Mouse (Mus musculus) frontal cortex, postnatal 36 days (tissue): ENCODE results near the gene 1700056E22Rik.

Experiments
- DNase-seq, 2 experiments: peaks; one replicate each; pipeline ENCODE4 v3.0.0; 2022; ENCODE audit warnings: low spot score in 2 of 2

1700056E22Rik gene

DNA sequence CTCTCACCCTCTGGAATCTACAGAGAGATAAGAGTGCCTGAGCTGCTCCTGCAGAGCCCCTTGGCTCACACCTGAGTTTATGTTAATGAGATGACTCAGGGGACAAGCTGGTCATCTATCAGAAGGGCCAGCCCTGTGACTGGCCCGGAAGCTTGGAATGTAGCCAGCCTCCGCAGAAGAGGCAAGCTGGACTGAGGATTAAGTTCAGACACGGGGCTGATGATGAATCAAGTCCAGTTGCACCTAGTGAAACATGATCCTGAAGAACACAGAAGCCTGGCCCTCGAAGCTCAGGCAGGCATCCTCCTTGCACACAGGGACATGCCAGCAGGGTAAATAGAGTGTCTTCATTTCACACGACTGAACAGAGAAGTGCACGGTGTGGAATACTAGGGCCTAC, 17.7 kb upstream of the 1700056E22Rik start:
- DNase-seq = no peak

DNA sequence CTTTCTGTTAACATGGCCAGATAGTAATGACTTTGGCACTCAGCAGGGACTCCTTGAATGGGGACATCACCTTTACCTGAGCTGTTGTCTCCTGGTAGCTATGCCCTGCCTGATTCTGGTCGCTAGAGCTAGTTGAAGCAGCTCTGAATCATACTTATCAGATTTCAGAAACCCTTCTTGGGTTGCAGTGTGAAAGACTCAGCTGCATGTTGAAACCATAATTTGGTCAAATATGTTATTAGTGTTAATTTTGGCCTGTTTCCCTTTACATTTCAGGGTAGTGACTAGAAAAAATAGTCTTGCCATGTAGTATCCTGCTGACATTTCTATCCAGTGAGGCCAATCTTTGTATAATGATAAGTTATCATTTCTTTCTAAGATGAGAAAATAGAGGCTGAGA, 17.2 kb upstream of the 1700056E22Rik start:
- DNase-seq = no peak

DNA sequence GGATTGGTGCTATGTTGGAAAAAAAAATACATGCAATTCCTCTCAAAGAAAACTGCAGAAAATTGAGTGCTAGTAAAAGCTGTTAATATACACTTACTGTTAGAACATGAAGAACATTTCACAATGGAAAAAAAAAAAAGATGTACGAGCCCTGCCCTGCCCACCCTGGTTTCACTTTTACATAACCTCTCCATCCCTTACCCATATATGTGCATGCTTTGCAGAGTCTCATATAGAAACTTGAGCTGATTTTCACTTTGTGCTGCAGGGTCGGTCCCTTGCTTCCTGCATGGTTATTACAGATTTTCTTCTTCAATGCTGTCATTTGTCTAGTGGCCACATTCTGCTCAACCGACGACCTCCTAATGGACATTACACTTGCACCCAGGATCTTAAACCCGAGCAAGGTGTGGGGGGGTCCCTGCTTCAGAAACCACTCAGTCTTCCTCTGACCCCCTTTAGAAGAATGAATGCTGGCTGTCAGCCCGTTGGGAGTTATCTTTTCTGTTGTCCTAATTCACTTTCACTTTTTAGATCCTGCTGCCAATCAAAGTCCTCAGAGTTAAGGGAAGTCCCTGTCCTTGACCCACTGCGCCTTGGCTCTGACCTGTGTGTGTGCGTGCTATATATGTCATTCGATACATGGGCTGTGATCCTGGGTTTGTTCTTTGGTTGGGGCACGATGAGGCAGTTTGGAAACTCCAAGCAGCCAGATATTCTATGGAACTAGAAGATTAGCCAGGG, 14.7 kb upstream of the 1700056E22Rik start:
- DNase-seq = no peak

DNA sequence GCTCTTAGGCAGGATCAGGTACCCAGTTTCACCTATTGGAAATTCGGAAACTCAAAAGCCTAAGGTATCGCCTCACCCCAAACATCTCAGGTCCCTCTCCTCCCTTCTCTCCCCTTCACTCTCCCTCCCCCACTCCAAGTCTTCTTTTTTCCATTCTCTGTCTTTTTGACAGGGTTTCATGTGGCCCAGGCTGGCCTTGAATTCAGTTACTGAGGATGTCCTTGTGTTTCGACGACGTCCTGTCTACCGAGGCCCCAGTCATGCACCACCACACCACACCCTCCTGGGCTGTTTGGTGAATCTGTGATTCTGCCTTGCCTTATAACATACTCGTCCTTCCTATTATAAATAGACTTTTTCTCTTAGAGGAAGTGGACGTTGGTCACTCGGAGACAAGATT, 13.7 kb upstream of the 1700056E22Rik start:
- no peak for DNase-seq

DNA sequence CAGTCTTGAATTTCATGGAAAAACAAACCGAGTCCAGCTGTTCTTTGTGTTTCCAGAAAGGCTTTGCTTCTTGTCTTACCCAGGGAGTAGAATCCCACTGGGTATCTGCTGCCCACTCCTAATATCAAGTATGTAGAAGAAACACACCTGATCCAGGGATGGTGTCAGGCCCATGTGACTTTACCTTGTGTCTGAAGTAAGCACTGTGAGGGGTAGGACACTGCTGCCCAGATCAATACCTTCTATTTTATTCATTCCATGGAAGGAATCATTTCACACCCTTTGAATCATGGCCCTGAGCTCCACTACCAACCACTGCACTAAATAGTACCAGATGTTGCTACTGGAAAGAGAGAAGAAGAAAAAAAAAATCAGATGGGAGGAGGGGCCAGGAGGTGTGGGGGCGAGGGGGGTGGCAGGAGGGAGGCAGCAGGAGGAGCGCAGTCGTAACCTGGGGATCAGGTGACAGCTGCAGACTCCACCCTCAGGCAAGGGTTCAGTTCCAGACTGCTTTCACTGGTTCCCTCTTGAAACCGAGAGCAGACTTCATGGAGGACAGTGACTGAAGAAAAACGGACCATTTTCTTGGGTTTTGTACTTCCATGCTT, 12.1 kb upstream of the 1700056E22Rik start:
- no peak for DNase-seq

DNA sequence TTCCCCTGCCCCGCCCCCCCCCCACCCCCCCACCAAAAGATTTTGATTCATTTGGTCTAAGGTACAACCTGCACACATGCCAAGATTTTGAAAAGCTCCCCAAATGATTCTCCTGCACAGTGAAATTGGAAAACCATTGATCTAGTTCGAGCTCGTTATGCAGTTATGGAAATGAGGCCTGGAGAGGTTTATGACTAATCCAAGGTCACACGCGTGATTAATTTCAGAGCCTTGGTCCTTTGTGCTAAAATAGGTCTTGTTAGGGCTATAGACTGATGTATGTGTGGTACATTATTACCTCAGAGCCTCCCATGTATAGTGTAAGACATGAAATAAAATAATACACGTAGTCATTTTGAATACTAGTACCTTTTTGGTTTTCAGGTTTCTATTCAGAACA, 9.3 kb upstream of the 1700056E22Rik start:
- no peak for DNase-seq

DNA sequence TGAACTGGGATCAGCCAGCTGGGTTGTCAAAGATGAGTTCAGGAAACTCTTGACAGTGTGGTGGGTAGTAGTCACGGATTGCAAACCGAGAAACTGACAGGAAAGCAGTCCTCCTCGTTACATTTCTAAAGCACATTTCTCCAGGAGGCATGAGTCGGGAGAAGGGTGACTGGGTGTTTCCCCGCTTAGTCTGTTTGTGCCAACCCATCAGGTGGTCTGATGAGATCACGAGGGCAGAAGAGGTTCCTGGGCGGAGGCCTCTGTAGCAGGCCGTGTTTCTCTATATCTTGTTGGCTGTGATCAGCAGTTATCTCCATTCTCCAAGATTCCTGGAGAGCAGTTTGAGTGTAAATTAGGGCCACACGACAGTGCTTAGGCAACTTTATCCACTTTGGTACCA, 8.6 kb upstream of the 1700056E22Rik start:
- DNase-seq = no peak

- DNase-seq = no peak
Observed at GRCm38 (mm10) chr1:184041778-184042573, 7.9 kb upstream of the 1700056E22Rik start.

DNA sequence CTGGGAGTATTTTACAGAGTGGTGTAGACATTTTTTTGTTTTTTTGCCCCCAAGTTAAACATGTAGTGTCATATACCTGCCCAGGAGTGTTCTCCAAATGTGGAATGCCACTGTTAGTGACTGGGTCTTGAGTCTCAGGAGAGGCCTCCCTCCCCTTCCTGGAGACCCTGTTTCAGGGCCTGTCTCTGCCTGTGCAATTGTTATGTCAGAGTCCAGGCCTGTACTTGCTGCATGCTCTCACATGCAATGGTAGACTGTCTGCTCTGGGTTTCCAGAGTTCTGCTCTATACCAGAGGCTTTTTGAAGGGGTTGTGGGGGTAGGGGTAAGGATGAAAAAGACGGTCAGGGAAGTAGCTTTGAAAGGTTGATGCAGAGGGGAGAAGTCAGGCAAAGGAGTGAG, 6.8 kb upstream of the 1700056E22Rik start:
- DNase-seq = no peak

GRCm38 (mm10) chr1:184040181-184040580, 6.1 kb upstream of the 1700056E22Rik start:
- DNase-seq = no peak

DNA sequence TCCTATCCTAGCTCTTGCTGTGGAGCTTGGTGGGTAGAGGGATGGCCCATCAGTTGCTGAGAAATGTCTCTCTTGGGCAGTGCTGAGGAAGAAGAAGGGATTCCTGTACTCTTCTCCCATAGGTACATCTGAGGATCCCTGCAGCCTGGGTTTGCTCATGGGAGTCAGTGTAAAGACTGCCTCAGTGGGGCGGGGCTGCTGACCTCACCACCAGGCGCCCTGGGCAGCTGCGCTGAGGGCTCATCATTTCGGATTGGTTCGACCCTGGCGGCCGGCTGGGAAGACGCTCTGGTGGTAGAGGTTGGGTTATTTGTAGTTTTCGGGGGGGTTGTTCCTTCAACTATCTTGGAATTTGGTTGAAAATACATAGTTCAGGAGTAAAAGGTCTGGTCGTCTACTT, 5.2 kb upstream of the 1700056E22Rik start:
- no peak for DNase-seq

GRCm38 (mm10) chr1:184037802-184038201, 3.7 kb upstream of the 1700056E22Rik start:
- no peak for DNase-seq

GRCm38 (mm10) chr1:184035346-184035903, 1.3 kb upstream of the 1700056E22Rik start:
- DNase-seq = no peak

- DNase-seq = peak; percentile 22 to 29
Observed at GRCm38 (mm10) chr1:184034741-184035181, 660 bp upstream of the 1700056E22Rik start.

GRCm38 (mm10) chr1:184033390-184034010, 601 bp downstream of the 1700056E22Rik start:
- peak; percentile 55 to 56 for DNase-seq

GRCm38 (mm10) chr1:184032682-184033389, 1.3 kb downstream of the 1700056E22Rik start:
- no peak for DNase-seq

DNA sequence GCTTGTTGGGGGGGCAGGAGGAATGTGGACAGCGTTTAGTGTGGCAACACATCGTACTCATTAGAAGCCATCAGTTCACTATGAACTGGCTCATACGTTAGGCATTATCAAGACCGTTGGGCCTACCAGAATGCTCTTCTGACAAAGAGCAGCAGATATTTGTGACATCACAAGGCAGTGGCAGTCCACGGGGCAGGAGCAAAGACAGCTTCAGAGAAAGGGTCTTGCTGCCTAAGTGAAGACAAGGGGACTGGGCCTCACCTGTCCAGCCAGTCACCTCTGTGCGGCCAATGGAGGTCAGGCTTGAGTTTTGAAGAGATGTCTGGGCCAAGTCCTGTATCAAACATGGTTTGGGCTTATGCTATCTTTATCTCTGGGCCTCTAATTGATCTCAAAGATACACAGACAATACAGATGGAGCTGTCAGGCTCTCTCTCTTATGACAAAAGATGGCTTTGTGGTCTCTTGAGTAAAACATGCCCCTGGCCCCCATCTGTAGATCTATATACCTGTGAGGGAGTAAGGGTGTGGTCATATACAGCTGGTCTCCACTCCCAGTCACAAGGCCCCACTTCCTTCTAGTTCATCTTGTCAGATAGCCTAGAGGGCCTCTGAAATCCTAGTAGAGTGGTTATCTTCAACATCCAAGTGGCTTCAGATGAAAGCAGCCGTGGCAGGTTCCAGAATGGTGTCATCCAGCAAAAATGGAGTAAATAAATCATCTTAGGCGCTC, 3.9 kb downstream of the 1700056E22Rik start:
- DNase-seq = no peak

GRCm38 (mm10) chr1:184027039-184027438, 7.1 kb downstream of the 1700056E22Rik start:
- no peak for DNase-seq

- no peak for DNase-seq
Observed at GRCm38 (mm10) chr1:184025079-184025478, 9.0 kb downstream of the 1700056E22Rik start.

DNA sequence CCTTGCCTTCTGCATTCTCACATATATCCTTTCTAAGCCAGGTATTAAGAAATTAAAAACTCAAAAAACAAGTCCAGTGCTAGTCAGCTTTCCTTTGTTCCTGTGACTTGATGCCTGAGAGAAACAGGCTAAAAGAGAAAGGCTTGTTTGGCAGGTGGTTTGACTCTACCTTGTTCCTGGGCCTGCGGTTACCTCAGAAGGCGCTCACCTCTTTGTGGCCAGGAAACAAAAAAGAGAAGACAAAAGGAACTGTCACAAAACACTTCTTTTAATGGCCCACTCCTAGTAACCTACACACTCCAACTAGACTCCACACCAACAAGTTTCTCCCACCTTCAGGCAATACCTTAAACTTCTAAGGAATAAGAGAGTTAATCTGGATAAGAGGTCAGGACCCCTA, 9.5 kb downstream of the 1700056E22Rik start:
- DNase-seq = no peak

DNA sequence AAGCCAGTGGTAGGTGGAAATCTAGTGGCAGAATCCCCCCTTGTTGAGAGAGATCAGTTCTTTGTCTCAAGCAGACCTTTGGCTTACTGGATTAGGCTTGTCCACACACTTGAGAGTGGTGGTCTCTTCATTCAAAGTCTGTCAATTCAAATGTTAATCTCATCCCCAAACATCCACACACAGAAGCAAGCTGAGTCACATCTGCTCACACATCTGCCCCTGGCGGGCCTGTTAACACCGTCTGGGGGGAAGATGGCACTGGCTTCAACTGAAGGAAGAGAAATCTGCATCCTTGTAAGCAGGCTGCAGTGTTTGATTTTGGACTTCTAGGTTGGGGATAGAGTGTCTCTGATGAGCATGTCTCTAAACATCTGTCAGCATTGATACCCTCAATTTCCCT, 10.1 kb downstream of the 1700056E22Rik start:
- DNase-seq = no peak
